Mouse (Mus musculus) ZHBTc4 (cell line): ENCODE results near the gene Cox5a.

Experiments
- DNase-seq: peaks from one replicate; pipeline ENCODE4 v3.0.0-alpha.2; 2011; ENCODE audit warnings: low read depth, low spot score

The Cox5a gene

GRCm38 (mm10) chr9:57525516-57525915, 4.4 kb downstream of the Cox5a start:
- no peak for DNase-seq

GRCm38 (mm10) chr9:57526435-57526834, 5.4 kb downstream of the Cox5a start:
- DNase-seq: no peak

GRCm38 (mm10) chr9:57531946-57532345, 10.9 kb downstream of the Cox5a start:
- no peak for DNase-seq

- DNase-seq: no peak
Observed at GRCm38 (mm10) chr9:57536362-57536761, 15.3 kb downstream of the Cox5a start.

GRCm38 (mm10) chr9:57537044-57537727, 16.1 kb downstream of the Cox5a start, which contains the start of gene Fam219b:
Fam219b (plus strand) TSS chr9:57537528.
- peak; percentile 96 for DNase-seq

- no peak for DNase-seq
Observed at GRCm38 (mm10) chr9:57537728-57538181, 16.7 kb downstream of the Cox5a start.

GRCm38 (mm10) chr9:57539550-57539949, 18.5 kb downstream of the Cox5a start:
- DNase-seq: no peak

- peak; percentile 53 for DNase-seq
Observed at GRCm38 (mm10) chr9:57541312-57541711, 20.2 kb downstream of the Cox5a start.

- DNase-seq: no peak
Observed at GRCm38 (mm10) chr9:57543951-57544350, 22.9 kb downstream of the Cox5a start.

- peak; percentile 26 for DNase-seq
Observed at GRCm38 (mm10) chr9:57547287-57547686, 26.2 kb downstream of the Cox5a start.

- peak; percentile 54 for DNase-seq
Observed at GRCm38 (mm10) chr9:57547869-57548268, 26.8 kb downstream of the Cox5a start.

GRCm38 (mm10) chr9:57549186-57549585, 28.1 kb downstream of the Cox5a start:
- no peak for DNase-seq

- no peak for DNase-seq
Observed at GRCm38 (mm10) chr9:57550126-57550862, 29.2 kb downstream of the Cox5a start.

- peak; percentile 73 for DNase-seq
Observed at GRCm38 (mm10) chr9:57552139-57552887, 31.2 kb downstream of the Cox5a start, which contains the start of gene Mpi. Mpi (minus strand) TSS chr9:57552763.

- DNase-seq: no peak
Observed at GRCm38 (mm10) chr9:57553119-57553518, 32.0 kb downstream of the Cox5a start.

GRCm38 (mm10) chr9:57554753-57555152, 33.7 kb downstream of the Cox5a start:
- DNase-seq: peak; percentile 35

- no peak for DNase-seq
Observed at GRCm38 (mm10) chr9:57557215-57557614, 36.1 kb downstream of the Cox5a start.

GRCm38 (mm10) chr9:57558625-57559024, 37.6 kb downstream of the Cox5a start:
- DNase-seq: no peak

GRCm38 (mm10) chr9:57559568-57559967, 38.5 kb downstream of the Cox5a start:
- DNase-seq: no peak

GRCm38 (mm10) chr9:57560263-57560662, 39.2 kb downstream of the Cox5a start:
- DNase-seq: no peak

- DNase-seq: peak; percentile 96
Observed at GRCm38 (mm10) chr9:57560861-57561710, 40.0 kb downstream of the Cox5a start, which contains the start of gene Scamp2. Scamp2 (plus strand) TSS chr9:57560943.
